ENCODE assay signal across 1 mouse cellular context in genomic region chr9:119401351-119401750, GRCm38 (mm10).
TF ChIP-seq lines count a peak whose summit lies in the region.

No protein-coding gene starts in this region.

TF ChIP-seq in CH12.LX, 34 proteins besides CTCF, POLR2A, EP300 and RAD21 (continued from another document):
- TF ChIP-seq USF2 (conservative IDR thresholded peaks at IDR 0.05; ENCODE audit: low read depth, low read length) (no peak), UBTF (IDR thresholded peaks at IDR 0.05; ENCODE audit: low read depth, low read length) (no peak), GABPA (IDR thresholded peaks at IDR 0.05; ENCODE audit: insufficient replicate concordance, low read depth, low read length) (no peak), JUND (conservative IDR thresholded peaks at IDR 0.05; ENCODE audit: low read depth, low read length) (no peak), IRF4 (IDR thresholded peaks at IDR 0.05; ENCODE audit: low read depth, low read length) (no peak), SMC3 (IDR thresholded peaks at IDR 0.05; ENCODE audit: low read depth, low read length) (no peak), ELF1 (IDR thresholded peaks at IDR 0.05; ENCODE audit: low read depth, low read length) (no peak)
